Mouse (Mus musculus): ENCODE data around the gene Wipf1.

- TF ChIP-seq CTCF (IDR thresholded peaks at IDR 0.05; ENCODE audit: low read depth, low read length) (no peak), POLR2A (IDR thresholded peaks at IDR 0.05; ENCODE audit: borderline replicate concordance, low read depth, low read length) (no peak)
Observed at GRCm38 (mm10) chr2:73385641-73386355, 143.7 kb downstream of the Wipf1 start.
